Mouse (Mus musculus): ENCODE measurements around the gene Dgkq. TPM values are rescaled to one million over a fixed set of nuclear protein-coding genes. Genes with fewer than 3 reads are reported as not detected.
"Not testable (repeated sequence)": the region's sequence is repeated elsewhere in the genome, so short reads cannot be mapped to it uniquely, and the experiment has no call there.

Gene Dgkq
- polyA plus RNA-seq, 1 experiment from 2014 or later: 17.4 TPM

GRCm38 (mm10) chr5:108636172-108636571, 33.3 kb downstream of the Dgkq start:
- Histone ChIP-seq H3K4me2 (replicated peaks) (no peak overlapping the region), H3K27ac (replicated peaks) (no peak overlapping the region), H3K36me3 (0 out of 2 replicates have a peak, but pooled peaks cover 14% of the 10 kb centered on the region), H3K9ac (no peak overlapping the region), H3K4me1 (no peaks in the 10 kb centered on the region), H3K9me3 (replicated peaks) (no peaks in the 10 kb centered on the region), H3K27me3 (no peaks in the 10 kb centered on the region), H3K4me3 (replicated peaks) (no peak overlapping the region)
- 69% methylated on average over 4 of the region's 4 CpGs for WGBS
- no peak for ATAC-seq (ENCODE audit: insufficient number of reproducible peaks, low FRiP score, low TSS enrichment, low read depth)

- not testable (repeated sequence) for H3K9me3 ChIP-seq (replicated peaks); ATAC-seq (ENCODE audit: insufficient number of reproducible peaks, low FRiP score, low TSS enrichment, low read depth); H3K4me3 ChIP-seq (replicated peaks); H3K27ac ChIP-seq (replicated peaks); H3K4me1 ChIP-seq; H3K36me3 ChIP-seq; H3K27me3 ChIP-seq; H3K9ac ChIP-seq; H3K4me2 ChIP-seq (replicated peaks)
- WGBS: 73% methylated on average over 2 of the region's 3 CpGs
Measured at GRCm38 (mm10) chr5:108634088-108634487, 35.4 kb downstream of the Dgkq start.

GRCm38 (mm10) chr5:108633676-108634075, 35.8 kb downstream of the Dgkq start:
- Histone ChIP-seq H3K9ac (no peak overlapping the region), H3K4me3 (replicated peaks) (no peak overlapping the region), H3K27ac (replicated peaks) (no peak overlapping the region), H3K36me3 (0 out of 2 replicates have a peak, but pooled peaks cover 7% of the 10 kb centered on the region), H3K27me3 (no peaks in the 10 kb centered on the region), H3K4me2 (replicated peaks) (no peak overlapping the region), H3K4me1 (peaks cover 11% of the 10 kb centered on the region), H3K9me3 (replicated peaks) (no peaks in the 10 kb centered on the region)
- WGBS: 92% methylated on average over 4 of the region's 4 CpGs
- no peak for ATAC-seq (ENCODE audit: insufficient number of reproducible peaks, low FRiP score, low TSS enrichment, low read depth)

- H3K4me2 ChIP-seq (replicated peaks): peak within 1 kb of the TSS; percentile 79
- H3K4me3 ChIP-seq (replicated peaks): peak within 1 kb of the TSS; percentile 90
- under 1% methylated on average over 58 of the region's 58 CpGs for WGBS
- H3K27ac ChIP-seq (replicated peaks): peak within 1 kb of the TSS; percentile 89
- H3K27me3 ChIP-seq: no peaks in the 10 kb centered on the region
- ATAC-seq (ENCODE audit: insufficient number of reproducible peaks, low FRiP score, low TSS enrichment, low read depth): peak; percentile 96
- H3K36me3 ChIP-seq: no peaks in the 10 kb centered on the region
- H3K9ac ChIP-seq: peak within 1 kb of the TSS; percentile 91
- H3K9me3 ChIP-seq (replicated peaks): no peaks in the 10 kb centered on the region
- H3K4me1 ChIP-seq: peaks cover 23% of the 10 kb centered on the region
Measured at GRCm38 (mm10) chr5:108629634-108630483, 39.6 kb downstream of the Dgkq start, which contains the start of the genes Gak and Tmem175. Gene Gak (minus strand): TSS chr5:108629755. Gene Tmem175 (plus strand): TSS chr5:108629770.

- WGBS: 2% methylated on average over 31 of the region's 32 CpGs
- peak overlapping the region; percentile 91 for H3K9ac ChIP-seq
- H3K9me3 ChIP-seq (replicated peaks): no peaks in the 10 kb centered on the region
- peak overlapping the region; percentile 79 for H3K4me2 ChIP-seq (replicated peaks)
- no peaks in the 10 kb centered on the region for H3K27me3 ChIP-seq
- H3K4me1 ChIP-seq: peaks cover 23% of the 10 kb centered on the region
- peaks cover 7% of the 10 kb centered on the region for H3K36me3 ChIP-seq
- peak overlapping the region; percentile 90 for H3K4me3 ChIP-seq (replicated peaks)
- peak overlapping the region; percentile 89 for H3K27ac ChIP-seq (replicated peaks)
- ATAC-seq (ENCODE audit: insufficient number of reproducible peaks, low FRiP score, low TSS enrichment, low read depth): peak; percentile 84
Measured at GRCm38 (mm10) chr5:108628891-108629633, 40.4 kb downstream of the Dgkq start.

- Histone ChIP-seq H3K4me2 (replicated peaks) (no peak overlapping the region), H3K9me3 (replicated peaks) (no peaks in the 10 kb centered on the region), H3K9ac (no peak overlapping the region), H3K27me3 (no peaks in the 10 kb centered on the region), H3K4me1 (peaks cover 23% of the 10 kb centered on the region), H3K36me3 (peaks cover 32% of the 10 kb centered on the region), H3K4me3 (replicated peaks) (no peak overlapping the region), H3K27ac (replicated peaks) (no peak overlapping the region)
- no peak for ATAC-seq (ENCODE audit: insufficient number of reproducible peaks, low FRiP score, low TSS enrichment, low read depth)
- WGBS: 76% methylated on average over 4 of the region's 4 CpGs
Measured at GRCm38 (mm10) chr5:108626050-108626660, 43.3 kb downstream of the Dgkq start.

- no peak overlapping the region for H3K9ac ChIP-seq
Measured at GRCm38 (mm10) chr5:108621870-108622269, 47.6 kb downstream of the Dgkq start.

GRCm38 (mm10) chr5:108610426-108610825, 59.0 kb downstream of the Dgkq start:
- Histone ChIP-seq H3K9ac (no peak overlapping the region), H3K27me3 (no peaks in the 10 kb centered on the region), H3K4me3 (replicated peaks) (no peak overlapping the region), H3K9me3 (replicated peaks) (no peaks in the 10 kb centered on the region), H3K36me3 (peaks cover 94% of the 10 kb centered on the region), H3K4me1 (no peaks in the 10 kb centered on the region), H3K4me2 (replicated peaks) (no peak overlapping the region), H3K27ac (replicated peaks) (no peak overlapping the region)
- WGBS: 92% methylated on average over 1 of the region's 1 CpGs
- no peak for ATAC-seq (ENCODE audit: insufficient number of reproducible peaks, low FRiP score, low TSS enrichment, low read depth)

More at GRCm38 (mm10) chr5:108621870-108622269, 47.6 kb downstream of the Dgkq start:
- Histone ChIP-seq H3K4me3 (replicated peaks) (no peak overlapping the region), H3K27me3 (no peaks in the 10 kb centered on the region), H3K4me1 (no peaks in the 10 kb centered on the region), H3K4me2 (replicated peaks) (no peak overlapping the region), H3K9me3 (replicated peaks) (no peaks in the 10 kb centered on the region), H3K36me3 (peaks cover 55% of the 10 kb centered on the region), H3K27ac (replicated peaks) (no peak overlapping the region)
- WGBS: 71% methylated on average over 2 of the region's 2 CpGs
- no peak for ATAC-seq (ENCODE audit: insufficient number of reproducible peaks, low FRiP score, low TSS enrichment, low read depth)

- Histone ChIP-seq H3K4me1 (no peaks in the 10 kb centered on the region), H3K9me3 (replicated peaks) (no peaks in the 10 kb centered on the region)
Measured at GRCm38 (mm10) chr5:108602537-108602936, 66.9 kb downstream of the Dgkq start.

GRCm38 (mm10) chr5:108599923-108600322, 69.5 kb downstream of the Dgkq start:
- Histone ChIP-seq H3K4me3 (replicated peaks) (no peak overlapping the region), H3K27ac (replicated peaks) (no peak overlapping the region), H3K27me3 (no peaks in the 10 kb centered on the region), H3K9ac (no peak overlapping the region), H3K4me2 (replicated peaks) (no peak overlapping the region), H3K4me1 (no peaks in the 10 kb centered on the region), H3K36me3 (peaks cover 93% of the 10 kb centered on the region), H3K9me3 (replicated peaks) (no peaks in the 10 kb centered on the region)
- 73% methylated on average over 1 of the region's 1 CpGs for WGBS
- no peak for ATAC-seq (ENCODE audit: insufficient number of reproducible peaks, low FRiP score, low TSS enrichment, low read depth)

More at GRCm38 (mm10) chr5:108602537-108602936, 66.9 kb downstream of the Dgkq start:
- 90% methylated on average over 9 of the region's 9 CpGs for WGBS
- no peak overlapping the region for H3K4me2 ChIP-seq (replicated peaks)
- H3K27ac ChIP-seq (replicated peaks): no peak overlapping the region
- H3K27me3 ChIP-seq: no peaks in the 10 kb centered on the region
- no peak overlapping the region for H3K4me3 ChIP-seq (replicated peaks)
- ATAC-seq (ENCODE audit: insufficient number of reproducible peaks, low FRiP score, low TSS enrichment, low read depth): 0 out of 2 replicates have a peak, but pooled peaks have one; percentile 34
- H3K36me3 ChIP-seq: peaks cover 93% of the 10 kb centered on the region
- no peak overlapping the region for H3K9ac ChIP-seq

Measured in embryonic facial prominence, embryonic 15.5 days (tissue).